Mouse (Mus musculus) stomach, embryonic 14.5 days (tissue): ENCODE results near the gene Tex21. TPM values are rescaled to one million over a fixed set of nuclear protein-coding genes. Genes with fewer than 3 reads are reported as not detected.

ENCODE experiments used
- ATAC-seq: fragments of 200-750 bp; cut with Nextera tagmentation; 2 replicates; pipeline ENCODE4 v1.8.0; 2017; ENCODE audit warnings: low read depth, moderate TSS enrichment; ENCODE audit not compliant: insufficient number of reproducible peaks, insufficient read depth, low FRiP score
- H3K27ac ChIP-seq: fragments of 300-500 bp; sonication (generic); 2 replicates; pipeline ENCODE4 v1.5.1; 2014; ENCODE audit warnings: mild to moderate bottlenecking, low read length, moderate library complexity, mixed read lengths
- H3K27me3 ChIP-seq: fragments of 300-500 bp; sonication (generic); 2 replicates; pipeline ENCODE4 v1.6.1; 2014; ENCODE audit warnings: low read length, control low read depth, mixed read lengths; ENCODE audit not compliant: control insufficient read depth, insufficient read depth
- H3K36me3 ChIP-seq: fragments of 300-500 bp; sonication (generic); 2 replicates; pipeline ENCODE4 v1.6.1; 2014; ENCODE audit warnings: mild to moderate bottlenecking, control low read depth, low read length, moderate library complexity, mixed read lengths; ENCODE audit not compliant: control insufficient read depth, insufficient read depth
- H3K4me1 ChIP-seq: fragments of 300-500 bp; sonication (generic); 2 replicates; pipeline ENCODE4 v1.6.1; 2014; ENCODE audit warnings: low read length, control low read depth, mixed read lengths; ENCODE audit not compliant: control insufficient read depth, insufficient read depth
- H3K4me2 ChIP-seq: fragments of 300-500 bp; sonication (generic); replicated peaks from 2 replicates; pipeline ENCODE4 v1.6.1; 2014; ENCODE audit warnings: low read depth, low read length, control low read depth
- H3K4me3 ChIP-seq: fragments of 300-500 bp; sonication (generic); 2 replicates; pipeline ENCODE4 v1.5.1; 2014; ENCODE audit warnings: low read depth, low read length, control low read depth
- H3K9ac ChIP-seq: fragments of 300-500 bp; sonication (generic); replicated peaks from 2 replicates; pipeline ENCODE4 v1.6.1; 2014; ENCODE audit warnings: low read depth, mild to moderate bottlenecking, control low read depth, low read length, moderate library complexity, mixed read lengths
- H3K9me3 ChIP-seq: fragments of 300-500 bp; sonication (generic); 2 replicates; pipeline ENCODE4 v1.6.1; 2016; ENCODE audit warnings: low read depth, low read length, control low read depth; ENCODE audit not compliant: control insufficient read depth
- WGBS: fragments of 180-500 bp; shearing (Covaris S2); extraction: QIAGEN DNeasy Blood & Tissue Kit; methylation state at CpG from one replicate; pipeline ENCODE4 v1.1.7; 2014; 5-methylcytosine and 5-hydroxymethylcytosine counted together
- polyA plus RNA-seq: library from polyadenylated mRNA; unstranded; fragments of >200 nt; fragmentation: Nextera tagmentation; extraction: Ambion mirVana; gene quantifications from 2 replicates; pipeline ENCODE4 v1.2.1, GENCODE M21; 2014

The Tex21 gene
- polyA plus RNA-seq, 1 experiment from 2014 or later: not detected

GRCm38 (mm10) chr12:76185167-76185816 lies 61.3 kb downstream of the Tex21 start:
- no peak overlapping the region for H3K4me2 ChIP-seq
- whole genome bisulfite sequencing: 51% methylated on average over 10 of the region's 10 CpGs
- no peak for ATAC-seq

GRCm38 (mm10) chr12:76184271-76184670 lies 62.3 kb downstream of the Tex21 start:
- WGBS: 53% methylated on average over 6 of the region's 6 CpGs
- no peak for ATAC-seq

More at GRCm38 (mm10) chr12:76185167-76185816, 61.3 kb downstream of the Tex21 start:
- Histone ChIP-seq H3K36me3 (no peaks in the 10 kb centered on the region), H3K9ac (no peak overlapping the region), H3K9me3 (no peaks in the 10 kb centered on the region), H3K4me3 (no peak overlapping the region), H3K27me3 (no peaks in the 10 kb centered on the region), H3K27ac (no peak overlapping the region), H3K4me1 (no peaks in the 10 kb centered on the region)

GRCm38 (mm10) chr12:76182831-76183230 lies 63.7 kb downstream of the Tex21 start:
- ATAC-seq: no peak
- Histone ChIP-seq H3K9me3 (no peaks in the 10 kb centered on the region), H3K4me3 (no peak overlapping the region), H3K36me3 (no peaks in the 10 kb centered on the region), H3K9ac (no peak overlapping the region), H3K27me3 (no peaks in the 10 kb centered on the region), H3K4me1 (no peaks in the 10 kb centered on the region), H3K27ac (no peak overlapping the region), H3K4me2 (no peak overlapping the region)
- 92% methylated on average over 6 of the region's 6 CpGs for WGBS

More at GRCm38 (mm10) chr12:76184271-76184670, 62.3 kb downstream of the Tex21 start:
- H3K36me3 ChIP-seq: no peaks in the 10 kb centered on the region
- no peaks in the 10 kb centered on the region for H3K9me3 ChIP-seq
- no peak overlapping the region for H3K27ac ChIP-seq
- no peak overlapping the region for H3K9ac ChIP-seq
- no peaks in the 10 kb centered on the region for H3K4me1 ChIP-seq
- H3K27me3 ChIP-seq: no peaks in the 10 kb centered on the region
- H3K4me3 ChIP-seq: no peak overlapping the region
- no peak overlapping the region for H3K4me2 ChIP-seq

DNA sequence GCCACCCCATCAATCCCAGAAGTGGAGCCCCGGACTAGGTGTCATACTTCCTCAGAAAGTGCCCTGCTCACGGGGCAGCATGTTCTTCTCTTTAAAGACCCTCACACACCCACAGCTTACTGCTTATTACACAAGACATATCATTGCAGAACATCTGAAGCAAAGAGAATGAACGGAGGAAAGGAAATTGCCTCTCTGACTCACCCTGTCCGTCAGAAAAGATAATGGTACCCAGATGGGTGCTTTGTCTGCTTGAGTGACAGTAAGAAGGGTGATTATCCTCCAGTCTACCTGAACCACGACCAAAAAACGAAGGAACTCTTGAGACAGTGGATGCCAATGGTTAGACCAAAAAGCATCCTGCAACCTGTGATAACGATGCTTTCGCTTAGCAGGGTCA lies 65.1 kb downstream of the Tex21 start:
- H3K27ac ChIP-seq: no peak overlapping the region
- H3K36me3 ChIP-seq: no peaks in the 10 kb centered on the region
- ATAC-seq: no peak
- 70% methylated on average over 8 of the region's 8 CpGs for WGBS
- H3K9me3 ChIP-seq: no peaks in the 10 kb centered on the region
- H3K4me2 ChIP-seq: no peak overlapping the region
- no peak overlapping the region for H3K9ac ChIP-seq
- no peak overlapping the region for H3K4me3 ChIP-seq
- H3K4me1 ChIP-seq: no peaks in the 10 kb centered on the region
- H3K27me3 ChIP-seq: no peaks in the 10 kb centered on the region

- H3K36me3 ChIP-seq: no peaks in the 10 kb centered on the region
- WGBS: 56% methylated on average over 6 of the region's 6 CpGs
- no peak overlapping the region for H3K4me2 ChIP-seq
- no peaks in the 10 kb centered on the region for H3K9me3 ChIP-seq
- H3K27ac ChIP-seq: no peak overlapping the region
- no peak overlapping the region for H3K9ac ChIP-seq
- no peaks in the 10 kb centered on the region for H3K27me3 ChIP-seq
- H3K4me3 ChIP-seq: no peak overlapping the region
- no peaks in the 10 kb centered on the region for H3K4me1 ChIP-seq
- no peak for ATAC-seq
These were observed 66.1 kb downstream of the Tex21 start for GRCm38 (mm10) chr12:76180442-76180841.

DNA sequence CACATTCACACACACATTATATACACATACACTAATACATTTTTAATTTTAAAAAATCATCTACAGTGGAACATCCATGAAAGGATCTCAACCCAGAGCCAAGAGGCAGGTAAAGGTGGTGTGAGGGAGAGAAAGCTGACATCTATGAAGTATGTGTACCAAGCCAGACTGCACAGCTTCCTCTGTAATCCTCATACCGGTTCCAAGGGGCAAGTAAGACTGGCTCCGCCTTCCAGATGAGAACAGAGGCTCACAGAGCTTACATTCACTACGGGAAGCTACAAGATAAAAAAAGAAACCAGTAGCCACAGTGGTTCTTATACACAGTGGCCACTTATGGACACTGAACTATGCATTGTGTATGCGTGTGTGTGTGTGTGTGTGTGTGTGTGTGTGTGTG lies 67.0 kb downstream of the Tex21 start:
- no peak overlapping the region for H3K4me3 ChIP-seq
- no peaks in the 10 kb centered on the region for H3K36me3 ChIP-seq
- H3K9me3 ChIP-seq: no peaks in the 10 kb centered on the region
- H3K4me1 ChIP-seq: no peaks in the 10 kb centered on the region
- no peak for ATAC-seq
- H3K9ac ChIP-seq: no peak overlapping the region
- no peak overlapping the region for H3K27ac ChIP-seq
- H3K4me2 ChIP-seq: no peak overlapping the region
- 48% methylated on average over 4 of the region's 4 CpGs for whole genome bisulfite sequencing
- no peaks in the 10 kb centered on the region for H3K27me3 ChIP-seq

DNA sequence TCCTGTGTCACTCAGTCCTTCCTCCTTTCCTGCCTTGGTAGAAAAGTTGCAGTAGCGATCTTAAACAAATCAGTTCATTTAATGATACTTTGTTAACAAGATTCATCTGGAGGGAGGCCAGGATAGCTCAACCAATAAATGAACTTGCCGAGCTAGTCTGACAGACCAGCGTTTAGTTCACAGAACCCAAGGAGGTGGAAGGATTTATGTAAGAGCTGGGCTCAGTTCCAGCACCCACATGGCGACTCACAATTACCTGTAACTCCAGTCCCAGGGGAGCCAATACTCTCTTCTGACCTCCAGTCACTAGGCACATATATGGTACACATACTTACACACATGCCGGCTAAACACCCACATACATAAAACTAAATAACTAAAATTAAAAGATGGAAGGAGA lies 67.5 kb downstream of the Tex21 start:
- no peak for ATAC-seq
- no peak overlapping the region for H3K4me3 ChIP-seq
- no peak overlapping the region for H3K27ac ChIP-seq
- H3K36me3 ChIP-seq: no peaks in the 10 kb centered on the region
- H3K9me3 ChIP-seq: no peaks in the 10 kb centered on the region
- H3K4me1 ChIP-seq: no peaks in the 10 kb centered on the region
- no peak overlapping the region for H3K4me2 ChIP-seq
- H3K27me3 ChIP-seq: no peaks in the 10 kb centered on the region
- WGBS: 57% methylated on average over 5 of the region's 5 CpGs
- no peak overlapping the region for H3K9ac ChIP-seq

- H3K9me3 ChIP-seq: no peaks in the 10 kb centered on the region
- H3K27me3 ChIP-seq: no peaks in the 10 kb centered on the region
- peak; percentile 71; the same call in 1 of the 2 replicates for ATAC-seq
- no peaks in the 10 kb centered on the region for H3K4me1 ChIP-seq
- WGBS: 33% methylated on average over 16 of the region's 16 CpGs
- H3K4me3 ChIP-seq: peak overlapping the region; percentile 39
- H3K36me3 ChIP-seq: no peaks in the 10 kb centered on the region
- peak overlapping the region; percentile 98 for H3K4me2 ChIP-seq
- H3K27ac ChIP-seq: no peak overlapping the region
- no peak overlapping the region for H3K9ac ChIP-seq
These were observed 68.6 kb downstream of the Tex21 start for GRCm38 (mm10) chr12:76177864-76178518.
